Mouse (Mus musculus) left cerebral cortex, adult 6 months (tissue): ENCODE data around the gene Mrps7. TPM values are rescaled to one million over a fixed set of nuclear protein-coding genes. Genes with fewer than 3 reads are reported as not detected.

Source experiments
- long read RNA-seq, 2 experiments: library from polyadenylated mRNA; unstranded; transcript quantifications; one replicate each; pipeline ENCODE4 v2.0.0; 2019 to 2020
- polyA plus RNA-seq: library from polyadenylated mRNA; unstranded; fragments of <200 nt; fragmentation: Nextera tagmentation; gene quantifications from 2 replicates; pipeline ENCODE4 v1.2.3, GENCODE M21; 2021

The Mrps7 gene
- 52.9 and 69.6 TPM in 2 replicates for polyA plus RNA-seq
- long read RNA-seq, experiment 1, transcript Mrps7-202 (3 exons, 572 nt) = minor isoform, 7 of 246 reads
- long read RNA-seq, experiment 1, transcript Mrps7-201 (5 exons, 1,962 nt) = major isoform, 199 of 246 reads
- long read RNA-seq, experiment 1, partial matches to known transcripts = 15 of 246 reads
- long read RNA-seq, experiment 1, other reads (novel, unspliced or antisense) = 25 of 246 reads
- long read RNA-seq, experiment 2, transcript Mrps7-201 (5 exons, 1,962 nt) = major isoform, 106 of 129 reads
- long read RNA-seq, experiment 2, transcript Mrps7-202 (3 exons, 572 nt) = minor isoform, 5 of 129 reads
- long read RNA-seq, experiment 2, partial matches to known transcripts = 15 of 129 reads
- long read RNA-seq, experiment 2, other reads (novel, unspliced or antisense) = 3 of 129 reads

DNA sequence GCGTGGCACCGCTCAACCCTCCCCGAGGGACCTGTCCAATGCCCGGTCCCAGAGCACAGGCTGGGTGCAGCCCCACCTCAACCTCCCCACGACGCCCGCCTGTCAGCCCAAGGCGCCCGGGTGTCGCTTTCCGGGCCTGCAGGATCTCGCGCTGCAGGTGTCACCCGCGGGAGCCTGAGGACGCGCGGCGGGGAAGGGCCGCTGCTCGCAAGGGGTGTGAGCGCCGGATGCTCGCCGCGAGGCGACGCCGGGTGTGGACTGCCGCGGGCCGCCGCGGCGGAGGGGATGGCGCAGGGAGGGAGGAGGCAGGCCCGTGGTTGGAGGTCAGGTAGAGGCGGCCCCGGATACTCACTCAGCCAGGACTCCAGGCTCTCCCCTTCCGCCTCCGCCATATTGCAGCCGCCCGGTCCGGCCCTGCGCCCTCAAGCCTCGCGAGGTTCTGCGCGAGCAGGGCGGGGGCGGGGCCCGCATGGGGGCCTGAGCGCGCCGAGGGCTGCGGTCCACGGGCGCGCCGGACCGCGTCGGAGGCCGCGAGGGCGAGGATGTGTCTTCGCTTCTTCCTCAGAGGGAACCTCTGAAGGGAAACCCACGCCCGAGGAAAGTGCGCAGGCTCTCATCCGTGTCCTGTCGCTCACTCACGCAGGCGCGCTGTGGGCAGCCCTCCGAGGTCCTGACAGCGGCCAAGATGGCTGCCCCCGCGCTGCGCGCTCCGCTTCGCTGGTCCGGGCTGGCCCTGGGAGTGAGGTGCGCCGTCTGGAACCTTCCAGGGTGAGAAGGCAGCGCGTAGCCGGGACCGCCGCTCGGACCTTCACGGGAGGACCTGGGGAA, at the start of gene Mrps7, which contains the start of gene Gga3:
Gene Mrps7 (plus strand): TSS at position 450 of the 828 bp plus-strand sequence.
Gene Gga3 (minus strand): TSS at position 576 of the 828 bp plus-strand sequence.

DNA sequence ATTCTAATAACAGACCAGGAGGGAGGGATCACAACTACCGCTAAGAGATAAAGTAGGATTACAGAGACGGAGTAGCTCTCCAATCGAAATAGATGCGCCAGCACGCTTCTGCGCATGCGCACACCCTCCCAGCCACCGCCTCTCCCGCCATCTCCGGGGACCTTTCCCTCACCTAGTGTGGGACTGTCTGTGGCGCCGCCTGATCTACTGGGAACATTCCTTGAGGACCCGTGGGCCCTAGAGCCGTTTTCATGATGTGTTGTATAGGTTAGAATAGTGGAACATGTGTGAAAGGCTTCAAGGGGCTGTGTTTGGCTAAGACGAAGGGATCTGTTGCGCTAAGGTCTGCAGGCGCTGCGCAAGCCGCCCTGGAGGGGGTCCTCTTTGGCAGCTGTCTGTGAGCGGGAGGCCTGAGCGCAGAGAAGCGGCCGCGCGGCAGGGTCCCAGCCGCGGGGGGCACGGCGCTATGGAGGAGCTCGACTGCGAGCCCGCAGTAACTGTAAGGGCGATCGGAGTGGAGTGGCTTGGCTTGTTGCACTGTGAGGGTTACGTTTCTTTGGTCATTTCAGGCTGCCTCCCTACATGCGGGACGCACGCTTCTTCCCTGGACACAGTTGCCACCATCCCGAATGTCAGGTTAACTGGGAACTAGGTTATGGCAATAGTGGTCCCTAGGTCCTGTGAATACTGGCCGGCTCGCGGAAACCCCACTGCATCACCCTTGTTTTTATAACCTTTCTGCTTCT, 39.5 kb upstream of the Mrps7 start, which contains the start of gene Nup85:
Gene Nup85 (plus strand): TSS at position 371 of the 746 bp plus-strand sequence.

DNA sequence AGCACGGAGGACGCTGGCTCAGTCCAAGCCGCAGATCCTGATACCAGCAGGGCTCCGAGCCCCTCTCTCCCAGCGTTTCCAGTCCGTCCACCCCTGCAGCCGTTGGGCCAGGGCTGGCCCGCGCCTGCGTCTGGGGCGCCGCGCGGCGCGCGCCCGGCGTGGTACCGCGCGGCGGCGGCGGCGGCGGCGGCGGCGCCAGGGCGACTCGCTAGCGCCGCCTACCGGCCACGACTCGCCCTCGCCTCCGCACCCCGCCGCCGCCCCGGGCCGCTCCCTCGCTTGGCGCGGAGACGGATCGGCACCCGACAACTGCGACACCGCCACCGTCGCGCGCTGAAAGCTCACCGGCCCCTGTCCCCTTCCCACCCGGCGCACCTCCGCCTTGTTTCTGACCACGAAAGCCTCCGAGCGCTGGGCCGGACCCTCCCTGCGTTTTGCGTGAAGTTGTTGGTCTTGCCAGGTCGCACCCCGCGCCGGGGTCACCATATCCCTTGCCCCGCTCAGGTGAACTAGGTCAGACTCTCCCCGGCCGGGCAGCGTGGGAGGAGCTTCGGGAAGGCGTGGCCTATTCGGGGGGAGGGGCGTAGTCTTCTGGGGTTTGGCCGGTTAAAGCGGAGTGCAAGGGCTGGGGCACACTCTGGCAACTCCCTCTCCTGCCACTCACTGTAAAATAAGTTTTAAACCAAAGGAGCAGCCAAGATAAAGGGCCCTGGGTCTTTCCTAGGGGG, 8.8 kb downstream of the Mrps7 start, which contains the start of gene Mif4gd:
Gene Mif4gd (minus strand): TSS at position 560 of the 728 bp plus-strand sequence.

DNA sequence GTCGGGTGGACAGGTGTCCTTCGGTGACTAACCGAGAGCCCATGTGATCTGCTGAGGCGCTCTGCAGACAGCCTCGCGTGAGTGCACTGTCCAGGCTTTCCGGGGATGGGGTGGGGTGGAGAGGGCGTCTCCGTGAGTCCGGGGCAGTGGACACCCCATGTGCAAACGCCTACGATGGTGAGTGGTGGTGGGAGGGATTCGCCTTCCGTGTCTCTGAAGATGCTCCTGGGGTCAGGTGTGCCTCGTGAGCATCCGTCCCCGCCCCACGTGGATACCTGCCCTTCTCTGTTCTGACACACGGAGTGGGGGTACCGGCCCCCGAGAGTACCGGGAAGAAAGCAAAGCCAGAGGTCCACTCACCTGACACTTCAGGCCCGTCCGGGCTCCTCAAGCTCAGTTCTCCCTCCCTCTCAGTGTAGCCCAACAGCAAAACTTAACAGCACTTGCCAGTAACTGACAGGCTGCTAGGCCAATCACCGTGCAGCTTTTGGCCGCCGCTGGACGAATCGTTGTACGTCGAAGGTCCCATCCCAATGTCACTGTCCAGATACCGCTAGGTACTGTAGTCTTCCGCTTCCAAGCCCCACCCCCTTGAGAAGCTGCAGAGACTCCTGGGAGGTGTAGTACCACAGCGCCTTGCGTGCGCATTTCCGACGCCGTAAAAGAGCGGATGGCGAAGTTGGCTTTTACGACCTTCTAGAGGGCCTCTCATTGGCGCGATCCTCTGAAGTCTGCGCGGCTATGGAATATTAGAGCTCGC, 24.2 kb downstream of the Mrps7 start, which contains the start of gene Slc25a19:
Gene Slc25a19 (minus strand): TSS at position 591 of the 760 bp plus-strand sequence.

Other genes with a start within 250 kb of the Mrps7 start
- gene Hid1, start 236.2 kb upstream of the Mrps7 start, polyA plus RNA-seq = 58.1 and 64.1 TPM in 2 replicates
- gene Cdr2l, start 222.0 kb upstream of the Mrps7 start, polyA plus RNA-seq = 6.6 and 13.2 TPM in 2 replicates
- 211 and 277 TPM in 2 replicates for gene Mrpl58, start 200.2 kb upstream of the Mrps7 start, polyA plus RNA-seq
- 1,610 and 1,643 TPM in 2 replicates for gene Atp5h, start 184.0 kb upstream of the Mrps7 start, polyA plus RNA-seq
- gene Kctd2, start 183.8 kb upstream of the Mrps7 start, polyA plus RNA-seq = 8.4 and 9.6 TPM in 2 replicates
- not detected in 2 replicates for gene Trim80, start 163.4 kb upstream of the Mrps7 start, polyA plus RNA-seq
- 0.15 and 0.38 TPM in 2 replicates for gene Slc16a5, start 141.5 kb upstream of the Mrps7 start, polyA plus RNA-seq
- gene Armc7, start 128.3 kb upstream of the Mrps7 start, polyA plus RNA-seq = 8.7 and 8.9 TPM in 2 replicates
- 122 and 134 TPM in 2 replicates for gene Nt5c, start 112.1 kb upstream of the Mrps7 start, polyA plus RNA-seq
- 221 and 286 TPM in 2 replicates for gene Jpt1, start 89.5 kb upstream of the Mrps7 start, polyA plus RNA-seq
- gene Sumo2, start 67.6 kb upstream of the Mrps7 start, polyA plus RNA-seq = 614 and 680 TPM in 2 replicates
- gene Nup85, start 39.5 kb upstream of the Mrps7 start, polyA plus RNA-seq = 24.0 and 25.4 TPM in 2 replicates
- 5.6 and 19.8 TPM in 2 replicates for gene Gga3, start 126 bp downstream of the Mrps7 start, polyA plus RNA-seq
- 21.1 and 23.1 TPM in 2 replicates for gene Mif4gd, start 9.0 kb downstream of the Mrps7 start, polyA plus RNA-seq
- 42.4 and 49.2 TPM in 2 replicates for gene Slc25a19, start 24.4 kb downstream of the Mrps7 start, polyA plus RNA-seq
- gene Grb2, start 104.7 kb downstream of the Mrps7 start, polyA plus RNA-seq = 18.5 and 33.1 TPM in 2 replicates
- 18.1 and 22.2 TPM in 2 replicates for gene Tmem94, start 161.5 kb downstream of the Mrps7 start, polyA plus RNA-seq
- 8.5 and 14.8 TPM in 2 replicates for gene Caskin2, start 209.7 kb downstream of the Mrps7 start, polyA plus RNA-seq
- gene Tsen54, start 210.8 kb downstream of the Mrps7 start, polyA plus RNA-seq = 5.4 and 6.0 TPM in 2 replicates
- 7.0 and 7.4 TPM in 2 replicates for gene Llgl2, start 220.1 kb downstream of the Mrps7 start, polyA plus RNA-seq